Mouse (Mus musculus): ENCODE data around the gene Tcf15. TPM values are rescaled to one million over a fixed set of nuclear protein-coding genes. Genes with fewer than 3 reads are reported as not detected.

The Tcf15 gene
- total and polyA plus RNA-seq, 3 experiments = not detected

DNA sequence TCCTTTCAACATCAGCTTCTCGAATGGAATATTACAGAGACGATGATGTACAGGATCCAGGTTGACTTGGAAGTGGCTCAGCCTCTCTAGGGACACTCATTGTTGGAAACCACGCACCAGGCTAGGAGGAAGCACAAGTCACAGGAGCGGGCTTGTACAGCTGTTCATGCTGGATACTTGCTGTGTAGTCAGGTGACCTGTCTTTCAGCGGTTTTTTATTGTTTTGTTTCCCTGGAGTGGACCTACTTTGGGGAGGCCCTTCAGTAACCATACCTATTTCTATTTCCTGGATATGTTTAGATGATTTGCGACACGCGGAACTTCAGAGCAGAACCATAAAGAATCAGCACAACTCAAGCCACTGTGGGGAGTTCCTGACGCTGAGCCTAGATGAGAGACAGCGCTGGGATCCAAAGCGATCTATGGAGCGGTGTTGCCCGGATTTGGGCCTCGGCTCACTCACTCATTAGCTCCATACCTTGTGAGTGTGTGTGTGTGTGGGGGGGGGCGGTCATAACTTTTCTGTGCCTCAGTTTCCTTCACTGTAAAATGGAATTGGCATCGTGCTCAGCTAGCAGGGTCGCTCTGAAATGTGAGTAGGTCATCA is 38.5 kb upstream of the Tcf15 start:
- no peaks in the 10 kb centered on the region for H3K79me2 ChIP-seq (replicated peaks; ENCODE audit: control insufficient read depth, extremely low read depth, insufficient read depth, poor library complexity, severe bottlenecking)
- TF ChIP-seq EP300 (IDR thresholded peaks at IDR 0.05; ENCODE audit: low read length) (no peak), GABPA (IDR thresholded peaks at IDR 0.05; ENCODE audit: insufficient replicate concordance, low read depth, low read length) (no peak), NRF1 (IDR thresholded peaks at IDR 0.05; ENCODE audit: low read depth, low read length) (no peak), ETS1 (conservative IDR thresholded peaks at IDR 0.05; ENCODE audit: low read depth, low read length) (no peak), SMC3 (IDR thresholded peaks at IDR 0.05; ENCODE audit: low read depth, low read length) (no peak), CHD2 (IDR thresholded peaks at IDR 0.05; ENCODE audit: low read length) (no peak), USF2 (conservative IDR thresholded peaks at IDR 0.05; ENCODE audit: low read depth, low read length) (no peak), SIN3A (IDR thresholded peaks at IDR 0.05; ENCODE audit: low read length) (no peak), NELFE (IDR thresholded peaks at IDR 0.05; ENCODE audit: low read depth, low read length) (no peak), CHD1 (IDR thresholded peaks at IDR 0.05; ENCODE audit: low read depth, low read length) (no peak), TCF12 (IDR thresholded peaks at IDR 0.05; ENCODE audit: low read depth, low read length) (no peak), POLR2AphosphoS2 (IDR thresholded peaks at IDR 0.05; ENCODE audit: low read depth, low read length) (no peak), BHLHE40 (IDR thresholded peaks at IDR 0.05; ENCODE audit: low read depth, low read length) (no peak), ZMIZ1 (IDR thresholded peaks at IDR 0.05; ENCODE audit: low read depth, low read length) (no peak), CTCF (conservative IDR thresholded peaks at IDR 0.05 in 1 of 2, IDR thresholded peaks at IDR 0.05 in 1 of 2; ENCODE audit: low read depth in 2 of 2, low read length in 2 of 2) (no peak), MAFK (IDR thresholded peaks at IDR 0.05; ENCODE audit: insufficient replicate concordance, low read length) (no peak), E2F4 (IDR thresholded peaks at IDR 0.05; ENCODE audit: insufficient replicate concordance, low read depth, low read length) (no peak), JUND (conservative IDR thresholded peaks at IDR 0.05; ENCODE audit: low read depth, low read length) (no peak), RCOR1 (conservative IDR thresholded peaks at IDR 0.05; ENCODE audit: low read depth, low read length) (no peak), MXI1 (IDR thresholded peaks at IDR 0.05; ENCODE audit: low read depth, low read length) (no peak)
- dilution Hi-C loops (cut with MboI; ENCODE audit: extremely low pct_ligation_motif_present, extremely low pct_unique_long_range_greater_than_20kb, low sequenced_read_pairs) (no loop called here), in situ Hi-C loops (cut with MboI; ENCODE audit: low pct_ligation_motif_present, low pct_unique_long_range_greater_than_20kb, low sequenced_read_pairs) (no loop called here)
- H3K9me3 ChIP-seq (replicated peaks; ENCODE audit: low read length) = peaks cover 24% of the 10 kb centered on the region
- H3K4me3 ChIP-seq (replicated peaks in 1 of 3; ENCODE audit: low read depth in 2 of 3, low read length in 2 of 3, poor library complexity in 1 of 3) = no peak overlapping the region
- H3K4me2 ChIP-seq (ENCODE audit: insufficient read depth, low read depth, poor library complexity, severe bottlenecking) = no peak overlapping the region
- no peak for DNase-seq (ENCODE audit: extremely low read depth)
- H3K4me1 ChIP-seq (ENCODE audit: control insufficient read depth in 1 of 2, insufficient read depth in 2 of 2) = no peaks in the 10 kb centered on the region; a peak in 1 of 4 replicates
- no peak overlapping the region for H3K27ac ChIP-seq (ENCODE audit: insufficient read depth, low read depth)
- no peak overlapping the region for H3K9ac ChIP-seq (ENCODE audit: insufficient read depth, low read depth)
- no peaks in the 10 kb centered on the region for H3K36me3 ChIP-seq (replicated peaks in 1 of 2; ENCODE audit: control insufficient read depth in 1 of 2, insufficient read depth in 1 of 2, low read length in 1 of 2)
- peaks cover 66% of the 10 kb centered on the region for H3K27me3 ChIP-seq (replicated peaks)
